In genomic region chr12:54479841-54480240, GRCm38 (mm10) we compare ENCODE assay signal across 22 mouse cellular contexts.
DNase-seq lines count a peak whose midpoint lies in the region; ATAC-seq and TF ChIP-seq lines count a peak whose summit lies in the region.
"Had no signal": no experiment of that assay in that cellular context is flagged by ENCODE, and none has a peak within 500 bp of the region (broad histone marks: within the 10 kb centered on the region; RNA-seq: fewer than 3 reads in every experiment).

No protein-coding gene starts in this region.

- no peaks in the 10 kb centered on the region for H3K79me2 ChIP-seq in CH12.LX (replicated peaks; ENCODE audit: control insufficient read depth, extremely low read depth, insufficient read depth, poor library complexity, severe bottlenecking)

- no peak for TF ChIP-seq POLR2A in CH12.LX (IDR thresholded peaks at IDR 0.05; ENCODE audit: low read depth, low read length)

- DNase-seq in lung, embryonic 14.5 days: peak; percentile 78
- no peak for DNase-seq in lung, postnatal 36 days
- DNase-seq in CH12.LX (ENCODE audit: extremely low read depth): peak; percentile 42
- peak; percentile 54 for DNase-seq in kidney, postnatal 14 days
- DNase-seq in right cerebral cortex, adult 2 months (ENCODE audit: low spot score in 2 of 2): no peak
- no peak for DNase-seq in frontal cortex, postnatal 25 days (ENCODE audit: low spot score in 2 of 2)
- DNase-seq: adrenal gland, adult 8-10 months; cerebellum, adult 18-20 months; cerebellum, postnatal 14 days; forebrain, postnatal 0 days; liver; right cerebral cortex, adult 18-20 months; thymus, adult 18-20 months; thymus, postnatal 4 days had no signal

- in situ Hi-C loops in CH12.LX (cut with MboI; ENCODE audit: low pct_ligation_motif_present, low pct_unique_long_range_greater_than_20kb, low sequenced_read_pairs): loop anchor here (25.0 kb wide), 2 partner anchors 168 to 268 kb away; partner anchors contain the start of gene Egln3

- peak; percentile 74 for ATAC-seq in lung, embryonic 14.5 days (ENCODE audit: insufficient read depth)
- ATAC-seq in intestine, embryonic 16.5 days: peak; percentile 31; the same call in 1 of the 2 replicates
- ATAC-seq: forebrain, postnatal 0 days; inflammation-experienced regulatory T-cells, adult 6 months had no signal

- no peak for TF ChIP-seq RAD21 in CH12.LX (IDR thresholded peaks at IDR 0.05; ENCODE audit: low read depth, low read length)

- no peaks in the 10 kb centered on the region for H3K36me3 ChIP-seq in lung, embryonic 14.5 days (ENCODE audit: insufficient read depth)
- H3K36me3 ChIP-seq in CH12.LX (replicated peaks in 1 of 2; ENCODE audit: control insufficient read depth in 1 of 2, insufficient read depth in 1 of 2, low read length in 1 of 2): no peaks in the 10 kb centered on the region
- H3K36me3 ChIP-seq in intestine, embryonic 16.5 days (ENCODE audit: control insufficient read depth, insufficient read depth, low read length): no peaks in the 10 kb centered on the region
- H3K36me3 ChIP-seq: forebrain, embryonic 10.5 days; limb, embryonic 10.5 days; liver, embryonic 15.5 days; stomach, embryonic 15.5 days had no signal

- H3K27me3 ChIP-seq in lung, embryonic 14.5 days (ENCODE audit: insufficient read depth, low read length): peaks cover 5% of the 10 kb centered on the region; the same call in 1 of the 2 replicates
- no peaks in the 10 kb centered on the region for H3K27me3 ChIP-seq in CH12.LX (replicated peaks)
- H3K27me3 ChIP-seq in intestine, embryonic 16.5 days (replicated peaks; ENCODE audit: control insufficient read depth, insufficient read depth, low read length): no peaks in the 10 kb centered on the region
- H3K27me3 ChIP-seq: liver, embryonic 15.5 days; stomach, embryonic 15.5 days had no signal

- no peak overlapping the region for H3K27ac ChIP-seq in lung, embryonic 14.5 days (ENCODE audit: low read depth)
- H3K27ac ChIP-seq in CH12.LX (ENCODE audit: insufficient read depth, low read depth): no peak overlapping the region
- H3K27ac ChIP-seq in intestine, embryonic 16.5 days (ENCODE audit: low read length): no peak overlapping the region
- H3K27ac ChIP-seq: forebrain, embryonic 10.5 days; hindbrain, embryonic 14.5 days; liver, embryonic 15.5 days had no signal

- no peak for TF ChIP-seq EP300 in CH12.LX (IDR thresholded peaks at IDR 0.05; ENCODE audit: low read length)

- no peak overlapping the region for H3K9ac ChIP-seq in lung, embryonic 14.5 days
- no peak overlapping the region for H3K9ac ChIP-seq in CH12.LX (ENCODE audit: insufficient read depth, low read depth)
- no peak overlapping the region for H3K9ac ChIP-seq in intestine, embryonic 16.5 days (ENCODE audit: low read depth, low read length)
- H3K9ac ChIP-seq: forebrain, postnatal 0 days; hindbrain, embryonic 14.5 days; liver, embryonic 15.5 days; stomach, embryonic 15.5 days had no signal

- H3K9me3 ChIP-seq in lung, embryonic 14.5 days (ENCODE audit: low read depth, low read length): no peaks in the 10 kb centered on the region
- no peaks in the 10 kb centered on the region for H3K9me3 ChIP-seq in CH12.LX (replicated peaks; ENCODE audit: low read length)
- no peaks in the 10 kb centered on the region for H3K9me3 ChIP-seq in intestine, embryonic 16.5 days (ENCODE audit: control insufficient read depth, low read length)
- H3K9me3 ChIP-seq: forebrain, embryonic 10.5 days; limb, embryonic 10.5 days; liver, embryonic 15.5 days; stomach, embryonic 15.5 days had no signal

- no peak overlapping the region for H3K4me2 ChIP-seq in lung, embryonic 14.5 days
- no peak overlapping the region for H3K4me2 ChIP-seq in CH12.LX (ENCODE audit: insufficient read depth, low read depth, poor library complexity, severe bottlenecking)
- no peak overlapping the region for H3K4me2 ChIP-seq in intestine, embryonic 16.5 days (ENCODE audit: low read depth, low read length)
- H3K4me2 ChIP-seq: hindbrain, embryonic 14.5 days; liver, embryonic 15.5 days; midbrain, embryonic 11.5 days; stomach, embryonic 15.5 days had no signal

- 33% methylated on average over 1 of the region's 1 CpGs for WGBS in lung, embryonic 14.5 days
- 32% methylated on average over 1 of the region's 1 CpGs for WGBS in intestine, embryonic 16.5 days

- TF ChIP-seq CTCF in lung, embryonic 14.5 days (IDR thresholded peaks at IDR 0.05; ENCODE audit: low read depth): no peak
- no peak for TF ChIP-seq CTCF in CH12.LX (conservative IDR thresholded peaks at IDR 0.05 in 1 of 2, IDR thresholded peaks at IDR 0.05 in 1 of 2; ENCODE audit: low read depth in 2 of 2, low read length in 2 of 2)

- dilution Hi-C loops in CH12.LX (cut with MboI; ENCODE audit: extremely low pct_ligation_motif_present, extremely low pct_unique_long_range_greater_than_20kb, low sequenced_read_pairs): no loop called here

- H3K4me1 ChIP-seq in lung, embryonic 14.5 days (ENCODE audit: insufficient read depth): no peaks in the 10 kb centered on the region
- H3K4me1 ChIP-seq in CH12.LX (ENCODE audit: control insufficient read depth in 1 of 2, insufficient read depth in 2 of 2): peaks cover 0 to 24% of the 10 kb centered on the region in 2 experiments; a peak in 2 of 4 replicates
- no peaks in the 10 kb centered on the region for H3K4me1 ChIP-seq in intestine, embryonic 16.5 days (ENCODE audit: control insufficient read depth, insufficient read depth, low read length)
- H3K4me1 ChIP-seq: liver, embryonic 15.5 days; stomach, embryonic 15.5 days had no signal

- no peak overlapping the region for H3K4me3 ChIP-seq in lung, embryonic 14.5 days (ENCODE audit: low read depth, low read length)
- H3K4me3 ChIP-seq in CH12.LX (replicated peaks in 1 of 3; ENCODE audit: low read depth in 2 of 3, low read length in 2 of 3, poor library complexity in 1 of 3): no peak overlapping the region
- no peak overlapping the region for H3K4me3 ChIP-seq in intestine, embryonic 16.5 days (ENCODE audit: low read length)
- H3K4me3 ChIP-seq: forebrain, embryonic 10.5 days; limb, embryonic 10.5 days; liver, embryonic 15.5 days; stomach, embryonic 15.5 days had no signal

TF ChIP-seq in CH12.LX, 34 proteins besides CTCF, POLR2A, EP300 and RAD21:
- no peak for TF ChIP-seq MYC (IDR thresholded peaks at IDR 0.05; ENCODE audit: low read depth, low read length)
- no peak for TF ChIP-seq IRF4 (IDR thresholded peaks at IDR 0.05; ENCODE audit: low read depth, low read length)
- TF ChIP-seq ZC3H11A (IDR thresholded peaks at IDR 0.05; ENCODE audit: low read depth, low read length): no peak
- TF ChIP-seq UBTF (IDR thresholded peaks at IDR 0.05; ENCODE audit: low read depth, low read length): no peak
- no peak for TF ChIP-seq USF2 (conservative IDR thresholded peaks at IDR 0.05; ENCODE audit: low read depth, low read length)
- no peak for TF ChIP-seq USF1 (IDR thresholded peaks at IDR 0.05; ENCODE audit: low read depth, low read length)
- no peak for TF ChIP-seq MXI1 (IDR thresholded peaks at IDR 0.05; ENCODE audit: low read depth, low read length)
- no peak for TF ChIP-seq CHD1 (IDR thresholded peaks at IDR 0.05; ENCODE audit: low read depth, low read length)

Comparison
In these comparisons a context has a peak if more than half of its experiments do, and no peak if none do; other contexts are left out.
1. DNase-seq: peak in lung, embryonic 14.5 days (single experiment), CH12.LX (single experiment) and kidney, postnatal 14 days (single experiment); none in lung, postnatal 36 days (single experiment), right cerebral cortex, adult 2 months (0 of 2) and frontal cortex, postnatal 25 days (0 of 2).